Mouse (Mus musculus): ENCODE measurements at regions not wholly inside any gene's neighbourhood (a gene's known extent, or its start where the extent isn't known, plus 50 kb on each side); places are given as distances from the start of the nearest gene placed in this dataset.

- TF ChIP-seq POLR2A (IDR thresholded peaks at IDR 0.05; ENCODE audit: extremely low read depth, insufficient read depth, low read length) (no peak), CTCF (IDR thresholded peaks at IDR 0.05; ENCODE audit: low read depth, low read length) (no peak)
Observed at GRCm38 (mm10) chr15:93104936-93105335, 170.0 kb downstream of the Gxylt1 start.
